Mouse (Mus musculus) heart, adult 2 months (tissue): ENCODE results near the gene Pdap1. TPM values are rescaled to one million over a fixed set of nuclear protein-coding genes. Genes with fewer than 3 reads are reported as not detected.
A peak's percentile ranks its signal among the peaks of the same experiment; 100 is the strongest.
"Not testable (repeated sequence)": the region's sequence is repeated elsewhere in the genome, so short reads cannot be mapped to it uniquely, and the experiment has no call there.

ENCODE experiments used
- DNase-seq, 2 experiments: peaks; one replicate each; pipeline ENCODE4 v3.0.0; 2021
- H3K27ac ChIP-seq: fragments of 200-600 bp; 2 replicates; pipeline ENCODE4 v1.8.1; 2022
- H3K27me3 ChIP-seq: fragments of 200-500 bp; 2 replicates; pipeline ENCODE4 v1.6.1; 2012; ENCODE audit warnings: mild to moderate bottlenecking, low read length, inconsistent platforms, mixed read lengths; ENCODE audit not compliant: control insufficient read depth, insufficient read depth
- H3K36me3 ChIP-seq: fragments of 200-500 bp; 2 replicates; pipeline ENCODE4 v1.6.1; 2012; ENCODE audit warnings: low read length, inconsistent platforms; ENCODE audit not compliant: control insufficient read depth, insufficient read depth
- H3K4me1 ChIP-seq: fragments of 200-500 bp; 2 replicates; pipeline ENCODE4 v1.6.1; 2011; ENCODE audit warnings: low read length; ENCODE audit not compliant: control insufficient read depth, insufficient read depth
- H3K4me3 ChIP-seq: fragments of 200-600 bp; 2 replicates; pipeline ENCODE4 v1.8.1; 2022
- H3K79me2 ChIP-seq: fragments of 200-500 bp; replicated peaks from 2 replicates; pipeline ENCODE4 v1.6.1; 2012; ENCODE audit warnings: mild to moderate bottlenecking, inconsistent platforms, low read length, moderate library complexity, mixed read lengths; ENCODE audit not compliant: control insufficient read depth, insufficient read depth
- H3K9ac ChIP-seq: fragments of 200-500 bp; 2 replicates; pipeline ENCODE4 v1.6.1; 2012; ENCODE audit warnings: low read depth, mild to moderate bottlenecking, control low read depth, inconsistent platforms, low read length, mixed read lengths
- CTCF ChIP-seq: fragments of 200-600 bp; IDR thresholded peaks from 2 replicates; pipeline ENCODE4 v1.8.1; 2022; ENCODE audit warnings: antibody characterized with exemption, mild to moderate bottlenecking, moderate library complexity
- EP300 ChIP-seq: fragments of 200-500 bp; IDR thresholded peaks from 2 replicates; pipeline ENCODE4 v1.6.1; 2011; ENCODE audit warnings: low read depth, low read length, control low read depth; ENCODE audit not compliant: insufficient read depth
- POLR2A ChIP-seq: fragments of 200-500 bp; IDR thresholded peaks from 2 replicates; pipeline ENCODE4 v1.6.1; 2011; ENCODE audit warnings: mild to moderate bottlenecking, low read depth, low read length, control low read depth; ENCODE audit not compliant: insufficient read depth
- WGBS: fragments of 180-500 bp; shearing (Covaris S2); methylation state at CpG from one replicate; pipeline ENCODE4 v1.1.7; 2018; 5-methylcytosine and 5-hydroxymethylcytosine counted together
- intact Hi-C: fragments of 180-260 bp; cut with DNase I; formaldehyde crosslinking; loops from one replicate; pipeline ENCODE4 v1.15.1; 2025
- polyA plus RNA-seq: library from polyadenylated mRNA; depleted of rRNA; stranded (reverse); fragments of >200 nt; gene quantifications from 2 replicates; pipeline ENCODE4 v1.2.3, GENCODE M21; 2012
- total RNA-seq, 2 experiments: library from RNA; stranded (reverse); gene quantifications; 2 replicates each; pipeline ENCODE4 v1.2.3; 2021

Pdap1 gene
- total and polyA plus RNA-seq, 3 experiments = 16.1 to 38.5 (median 37.8) TPM

GRCm38 (mm10) chr5:145147748-145148147, 7.7 kb upstream of the Pdap1 start:
- Histone ChIP-seq H3K4me3 (no peak overlapping the region), H3K27me3 (no peaks in the 10 kb centered on the region), H3K9ac (no peak overlapping the region), H3K36me3 (peaks cover 3% of the 10 kb centered on the region; the same call in 1 of the 2 replicates), H3K4me1 (no peaks in the 10 kb centered on the region), H3K27ac (no peak overlapping the region), H3K79me2 (no peaks in the 10 kb centered on the region)
- no peak for TF ChIP-seq EP300
- no peak for TF ChIP-seq CTCF
- TF ChIP-seq POLR2A = no peak
- no peak for DNase-seq
- intact Hi-C loops = no loop called here
- WGBS = 82% methylated on average over 5 of the region's 5 CpGs

GRCm38 (mm10) chr5:145140611-145141010, 573 bp upstream of the Pdap1 start:
- intact Hi-C loops = loop anchor here (1.0 to 2.0 kb wide), 3 partner anchors 24 to 60 kb away; partner anchors contain the start of genes Cpsf4, Ptcd1 and Zkscan14
- peak overlapping the region; percentile 99 for H3K27ac ChIP-seq
- H3K79me2 ChIP-seq = peaks cover 4% of the 10 kb centered on the region
- no peaks in the 10 kb centered on the region for H3K27me3 ChIP-seq
- no peak for DNase-seq
- H3K4me3 ChIP-seq = peak overlapping the region; percentile 85
- peak overlapping the region; percentile 75 for H3K9ac ChIP-seq
- under 1% methylated on average over 18 of the region's 18 CpGs for WGBS
- peaks cover 16% of the 10 kb centered on the region; the same call in 1 of the 2 replicates for H3K36me3 ChIP-seq
- peaks cover 8% of the 10 kb centered on the region for H3K4me1 ChIP-seq
- TF ChIP-seq CTCF = no peak
- TF ChIP-seq EP300 = no peak
- no peak for TF ChIP-seq POLR2A

- H3K79me2 ChIP-seq = peaks cover 4% of the 10 kb centered on the region
- intact Hi-C loops = loop anchor here (2.0 kb wide), 1 partner anchor 54 kb away; the partner anchor contains the start of gene Kpna7
- no peak overlapping the region for H3K27ac ChIP-seq
- TF ChIP-seq EP300 (no peak), CTCF (no peak), POLR2A (no peak)
- no peaks in the 10 kb centered on the region for H3K27me3 ChIP-seq
- DNase-seq = no peak
- peaks cover 8% of the 10 kb centered on the region for H3K4me1 ChIP-seq
- H3K4me3 ChIP-seq = peak overlapping the region; percentile 85
- 4% methylated on average over 6 of the region's 6 CpGs for WGBS
- H3K36me3 ChIP-seq = peaks cover 13% of the 10 kb centered on the region; the same call in 1 of the 2 replicates
- H3K9ac ChIP-seq = peak overlapping the region; percentile 84; the same call in 1 of the 2 replicates
These were observed 1.2 kb downstream of the Pdap1 start for GRCm38 (mm10) chr5:145138836-145139235.

- H3K79me2 ChIP-seq, H3K36me3 ChIP-seq, intact Hi-C loops, H3K4me3 ChIP-seq, H3K9ac ChIP-seq, DNase-seq, H3K27me3 ChIP-seq, H3K27ac ChIP-seq: not testable (repeated sequence)
- H3K4me1 ChIP-seq = peaks cover 12% of the 10 kb centered on the region
- WGBS = 91% methylated on average over 6 of the region's 6 CpGs
- 0 out of 2 replicates have a peak, but pooled peaks have one; percentile 18 for TF ChIP-seq CTCF
These were observed 6.8 kb downstream of the Pdap1 start for GRCm38 (mm10) chr5:145133275-145133674.

GRCm38 (mm10) chr5:145130995-145131394, 9.0 kb downstream of the Pdap1 start:
- 75% methylated on average over 3 of the region's 3 CpGs for WGBS
- Histone ChIP-seq H3K79me2 (no peaks in the 10 kb centered on the region), H3K9ac (no peak overlapping the region), H3K4me3 (no peak overlapping the region), H3K27me3 (no peaks in the 10 kb centered on the region), H3K36me3 (no peaks in the 10 kb centered on the region), H3K4me1 (peaks cover 6% of the 10 kb centered on the region), H3K27ac (no peak overlapping the region)
- intact Hi-C loops = no loop called here
- no peak for DNase-seq
- TF ChIP-seq CTCF (no peak), POLR2A (no peak), EP300 (no peak)

- H3K79me2 ChIP-seq = no peaks in the 10 kb centered on the region
- no peaks in the 10 kb centered on the region for H3K27me3 ChIP-seq
- no peaks in the 10 kb centered on the region for H3K36me3 ChIP-seq
- H3K4me3 ChIP-seq = no peak overlapping the region
- DNase-seq = no peak
- TF ChIP-seq POLR2A (no peak), EP300 (no peak), CTCF (no peak)
- WGBS = 37% methylated on average over 11 of the region's 11 CpGs
- no peak overlapping the region for H3K9ac ChIP-seq
- H3K4me1 ChIP-seq = peaks cover 6% of the 10 kb centered on the region
- no peak overlapping the region for H3K27ac ChIP-seq
- intact Hi-C loops = no loop called here
These were observed 9.8 kb downstream of the Pdap1 start for GRCm38 (mm10) chr5:145130191-145130590.

GRCm38 (mm10) chr5:145129773-145130172, 10.3 kb downstream of the Pdap1 start:
- DNase-seq, H3K79me2 ChIP-seq, H3K36me3 ChIP-seq, H3K27me3 ChIP-seq, H3K9ac ChIP-seq, H3K27ac ChIP-seq, intact Hi-C loops, H3K4me3 ChIP-seq, H3K4me1 ChIP-seq: not testable (repeated sequence)
- WGBS = 55% methylated on average over 6 of the region's 6 CpGs
